Mouse (Mus musculus): Measurements from ENCODE around the gene Adgrf3. TPM values are rescaled to one million over a fixed set of nuclear protein-coding genes. Genes with fewer than 3 reads are reported as not detected.

The Adgrf3 gene
- 0.08 and 0.43 TPM in 2 replicates for total RNA-seq (2014; rRNA removed; ENCODE audit: low replicate concordance)
- polyA plus RNA-seq (2015; fragmentation: Nextera tagmentation; extraction: Ambion mirVana): 0.23 and 0.60 TPM in 2 replicates

DNA sequence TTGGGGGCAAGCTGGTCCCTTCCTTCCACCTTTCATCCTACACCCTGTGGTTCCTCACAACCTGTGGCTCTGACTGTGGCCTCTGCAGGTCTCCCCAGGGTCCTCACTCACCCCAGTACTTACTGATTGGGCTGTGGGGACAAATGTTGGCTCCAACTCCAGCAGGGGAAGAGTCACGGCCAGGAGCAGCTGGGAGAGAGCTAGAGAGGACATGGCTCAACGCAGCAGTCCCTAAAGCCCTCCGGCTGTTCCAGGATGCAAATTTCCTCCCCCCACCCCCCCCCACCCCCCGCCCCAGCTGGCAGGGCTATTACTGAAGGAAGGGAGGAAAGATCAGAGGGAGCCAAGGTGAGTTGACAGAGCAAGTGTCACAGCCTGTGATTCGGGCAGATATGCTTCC is at the start of gene Adgrf3:
TSS of gene Adgrf3 (minus strand) at position 230 of the 400 bp plus-strand sequence.
- WGBS: 35% methylated on average over 5 of the region's 5 CpGs
- DNase-seq (ENCODE audit: low spot score): no peak
- Histone ChIP-seq H3K9ac (replicated peaks; ENCODE audit: low read depth, low read length) (no peak within 1 kb of the TSS), H3K27ac (ENCODE audit: low read depth) (no peak within 1 kb of the TSS), H3K27me3 (ENCODE audit: control insufficient read depth, insufficient read depth, low read length) (no peaks in the 10 kb centered on the region), H3K4me3 (ENCODE audit: low read depth, low read length) (no peak within 1 kb of the TSS), H3K4me2 (ENCODE audit: low read depth, low read length) (no peak within 1 kb of the TSS), H3K36me3 (replicated peaks; ENCODE audit: control insufficient read depth, insufficient read depth, low read length) (no peaks in the 10 kb centered on the region), H3K4me1 (ENCODE audit: control insufficient read depth, insufficient read depth) (peaks cover 8% of the 10 kb centered on the region; the same call in 1 of the 2 replicates), H3K9me3 (replicated peaks; ENCODE audit: control insufficient read depth, low read length) (no peaks in the 10 kb centered on the region)
- TF ChIP-seq CTCF (IDR thresholded peaks at IDR 0.05; ENCODE audit: low read depth): no peak
- no peak for TF ChIP-seq EP300 (IDR thresholded peaks at IDR 0.05; ENCODE audit: low read depth)
- ATAC-seq (ENCODE audit: insufficient read depth, low read depth): no peak

DNA sequence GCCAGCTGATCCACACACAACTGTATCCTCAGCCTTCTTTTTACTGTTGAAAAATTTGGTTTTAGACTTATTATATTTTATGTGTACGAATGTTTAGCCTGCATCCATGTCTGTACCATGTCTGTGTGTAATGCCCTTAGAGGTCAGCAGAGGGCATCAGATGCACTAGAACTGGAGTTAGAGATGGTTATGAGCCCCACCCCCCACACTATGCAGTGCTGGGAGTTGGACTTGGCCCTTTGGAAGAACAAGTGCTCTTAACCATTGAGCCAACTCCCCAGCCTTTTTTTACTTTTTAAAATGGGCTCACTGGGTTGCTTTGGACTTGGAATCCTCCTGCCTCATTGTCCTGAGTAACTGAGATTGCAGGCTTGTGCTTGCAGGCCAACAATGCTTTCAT is 42.1 kb upstream of the Adgrf3 start:
- 97% methylated on average over 1 of the region's 1 CpGs for WGBS
- H3K4me2 ChIP-seq (ENCODE audit: low read depth, low read length): no peak overlapping the region
- peaks cover 21% of the 10 kb centered on the region for H3K4me1 ChIP-seq (ENCODE audit: control insufficient read depth, insufficient read depth)
- H3K27me3 ChIP-seq (ENCODE audit: control insufficient read depth, insufficient read depth, low read length): no peaks in the 10 kb centered on the region
- TF ChIP-seq EP300 (IDR thresholded peaks at IDR 0.05; ENCODE audit: low read depth) (no peak), CTCF (IDR thresholded peaks at IDR 0.05; ENCODE audit: low read depth) (no peak)
- H3K36me3 ChIP-seq (replicated peaks; ENCODE audit: control insufficient read depth, insufficient read depth, low read length): peaks cover 23% of the 10 kb centered on the region
- no peak overlapping the region for H3K4me3 ChIP-seq (ENCODE audit: low read depth, low read length)
- DNase-seq (ENCODE audit: low spot score) (no peak), ATAC-seq (ENCODE audit: insufficient read depth, low read depth) (no peak)
- H3K9me3 ChIP-seq (replicated peaks; ENCODE audit: control insufficient read depth, low read length): no peaks in the 10 kb centered on the region
- H3K27ac ChIP-seq (ENCODE audit: low read depth): no peak overlapping the region
- no peak overlapping the region for H3K9ac ChIP-seq (replicated peaks; ENCODE audit: low read depth, low read length)

DNA sequence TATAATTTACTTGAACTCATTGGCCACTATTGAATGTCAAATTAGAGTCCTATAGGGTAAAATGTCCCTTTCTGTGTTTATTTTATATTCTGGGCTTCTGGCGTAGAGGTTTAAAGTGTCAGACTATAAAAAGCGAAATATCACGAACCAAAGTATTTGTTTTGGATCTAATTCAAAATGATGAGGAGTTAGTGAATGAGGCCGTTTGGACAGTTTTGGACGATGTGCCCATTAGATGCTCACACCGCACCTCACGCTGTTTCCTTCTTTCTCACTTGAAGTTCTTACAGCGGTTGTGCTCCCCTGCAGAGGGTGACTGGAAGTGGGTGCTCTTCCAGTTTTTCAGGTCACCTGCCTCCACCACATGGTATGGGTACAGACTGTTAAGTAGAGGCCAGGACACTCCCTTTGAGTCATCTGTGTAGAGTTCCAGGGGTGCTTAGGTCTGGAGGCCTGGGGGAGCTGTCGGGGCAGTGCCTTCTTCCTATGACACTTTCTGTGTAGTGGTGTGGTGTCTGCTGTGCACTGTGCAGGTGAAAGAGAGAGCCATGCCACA is 40.4 kb upstream of the Adgrf3 start:
- 77% methylated on average over 9 of the region's 9 CpGs for WGBS
- H3K9ac ChIP-seq (replicated peaks; ENCODE audit: low read depth, low read length): no peak overlapping the region
- no peak overlapping the region for H3K4me3 ChIP-seq (ENCODE audit: low read depth, low read length)
- no peak overlapping the region for H3K4me2 ChIP-seq (ENCODE audit: low read depth, low read length)
- DNase-seq (ENCODE audit: low spot score): no peak
- no peaks in the 10 kb centered on the region for H3K27me3 ChIP-seq (ENCODE audit: control insufficient read depth, insufficient read depth, low read length)
- peaks cover 13% of the 10 kb centered on the region; the same call in 1 of the 2 replicates for H3K36me3 ChIP-seq (replicated peaks; ENCODE audit: control insufficient read depth, insufficient read depth, low read length)
- H3K9me3 ChIP-seq (replicated peaks; ENCODE audit: control insufficient read depth, low read length): no peaks in the 10 kb centered on the region
- peaks cover 31% of the 10 kb centered on the region for H3K4me1 ChIP-seq (ENCODE audit: control insufficient read depth, insufficient read depth)
- H3K27ac ChIP-seq (ENCODE audit: low read depth): no peak overlapping the region
- TF ChIP-seq EP300 (IDR thresholded peaks at IDR 0.05; ENCODE audit: low read depth) (no peak), CTCF (IDR thresholded peaks at IDR 0.05; ENCODE audit: low read depth) (no peak)
- ATAC-seq (ENCODE audit: insufficient read depth, low read depth): no peak

DNA sequence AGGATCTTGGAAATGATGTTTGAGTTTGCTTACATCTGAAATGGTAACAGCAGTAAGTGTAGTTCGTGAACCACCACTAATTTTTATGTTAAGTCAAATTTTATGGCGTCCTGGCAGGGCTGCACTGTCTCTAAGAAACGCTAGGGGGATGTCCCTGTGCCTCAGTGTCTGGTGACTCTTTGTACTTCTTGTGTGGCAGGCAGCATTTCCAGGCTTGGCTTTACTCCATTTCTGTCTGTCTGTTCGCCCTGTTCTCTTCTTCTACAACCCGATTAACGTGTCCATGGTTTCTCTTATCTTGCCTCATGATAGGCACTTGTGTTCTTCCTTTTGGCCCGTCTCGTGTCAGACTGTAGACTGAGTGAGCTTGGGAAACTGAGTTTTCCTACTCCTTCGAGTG is 38.2 kb upstream of the Adgrf3 start:
- WGBS: 31% methylated on average over 9 of the region's 9 CpGs
- Histone ChIP-seq H3K4me2 (ENCODE audit: low read depth, low read length) (peak overlapping the region; percentile 1; the same call in 1 of the 2 replicates), H3K36me3 (replicated peaks; ENCODE audit: control insufficient read depth, insufficient read depth, low read length) (peaks cover 2% of the 10 kb centered on the region; the same call in 1 of the 2 replicates), H3K4me3 (ENCODE audit: low read depth, low read length) (no peak overlapping the region), H3K27ac (ENCODE audit: low read depth) (peak overlapping the region; percentile 7; the same call in 1 of the 2 replicates), H3K27me3 (ENCODE audit: control insufficient read depth, insufficient read depth, low read length) (no peaks in the 10 kb centered on the region), H3K9me3 (replicated peaks; ENCODE audit: control insufficient read depth, low read length) (no peaks in the 10 kb centered on the region), H3K9ac (replicated peaks; ENCODE audit: low read depth, low read length) (no peak overlapping the region), H3K4me1 (ENCODE audit: control insufficient read depth, insufficient read depth) (peaks cover 31% of the 10 kb centered on the region)
- ATAC-seq (ENCODE audit: insufficient read depth, low read depth): 0 out of 2 replicates have a peak, but pooled peaks have one; percentile 49
- TF ChIP-seq EP300 (IDR thresholded peaks at IDR 0.05; ENCODE audit: low read depth) (no peak), CTCF (IDR thresholded peaks at IDR 0.05; ENCODE audit: low read depth) (peak; percentile 46)
- DNase-seq (ENCODE audit: low spot score): peak; percentile 61

DNA sequence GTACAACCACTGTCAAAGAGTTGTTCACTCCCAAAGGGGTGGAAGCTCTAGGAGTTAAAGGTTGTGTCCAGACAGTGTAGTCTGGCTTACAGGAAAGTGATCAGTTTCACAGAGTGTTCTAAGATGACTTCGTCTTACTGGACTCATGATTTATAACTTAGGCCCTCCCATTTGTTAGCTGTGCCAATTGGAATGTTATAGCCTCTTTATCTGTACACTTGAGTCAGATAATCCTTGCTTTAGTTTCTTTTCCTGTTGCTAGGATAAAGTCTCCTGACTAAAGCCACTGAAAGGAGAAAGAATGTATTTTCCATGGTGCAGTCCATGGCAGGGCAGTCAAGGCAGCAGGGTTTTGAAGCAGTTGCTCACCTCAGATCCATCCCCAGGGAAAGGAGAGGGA is 36.9 kb upstream of the Adgrf3 start:
- 0 out of 2 replicates have a peak overlapping the region, but pooled peaks have one; percentile 37 for H3K27ac ChIP-seq (ENCODE audit: low read depth)
- no peaks in the 10 kb centered on the region for H3K27me3 ChIP-seq (ENCODE audit: control insufficient read depth, insufficient read depth, low read length)
- H3K9me3 ChIP-seq (replicated peaks; ENCODE audit: control insufficient read depth, low read length): no peaks in the 10 kb centered on the region
- H3K9ac ChIP-seq (replicated peaks; ENCODE audit: low read depth, low read length): no peak overlapping the region
- no peak for TF ChIP-seq CTCF (IDR thresholded peaks at IDR 0.05; ENCODE audit: low read depth)
- peaks cover 31% of the 10 kb centered on the region for H3K4me1 ChIP-seq (ENCODE audit: control insufficient read depth, insufficient read depth)
- 3% methylated on average over 1 of the region's 1 CpGs for WGBS
- no peak overlapping the region for H3K4me3 ChIP-seq (ENCODE audit: low read depth, low read length)
- no peak overlapping the region for H3K4me2 ChIP-seq (ENCODE audit: low read depth, low read length)
- no peaks in the 10 kb centered on the region; the same call in 1 of the 2 replicates for H3K36me3 ChIP-seq (replicated peaks; ENCODE audit: control insufficient read depth, insufficient read depth, low read length)
- DNase-seq (ENCODE audit: low spot score): peak; percentile 31
- peak; percentile 24 for ATAC-seq (ENCODE audit: insufficient read depth, low read depth)

DNA sequence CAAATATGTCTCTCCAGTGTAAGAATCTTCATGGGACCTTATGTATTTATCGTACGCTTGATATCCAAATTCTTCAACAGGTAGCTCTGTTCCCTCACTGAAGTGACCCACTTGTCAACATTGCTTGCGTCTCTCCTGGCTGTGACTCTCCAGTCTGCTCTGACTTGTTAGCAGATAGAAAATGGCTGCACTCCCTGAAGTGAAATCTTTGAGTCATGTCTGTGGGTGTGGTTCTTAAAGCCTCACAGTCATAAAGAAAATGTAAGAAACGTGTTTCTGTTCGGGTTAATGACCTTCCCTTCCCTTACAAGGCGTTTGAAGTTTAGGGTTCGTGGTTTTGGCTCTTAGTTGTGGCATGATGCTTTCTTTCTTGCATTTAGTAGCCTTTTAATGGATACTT is 35.0 kb upstream of the Adgrf3 start:
- WGBS: 80% methylated on average over 7 of the region's 7 CpGs
- Histone ChIP-seq H3K4me2 (ENCODE audit: low read depth, low read length) (no peak overlapping the region), H3K27me3 (ENCODE audit: control insufficient read depth, insufficient read depth, low read length) (no peaks in the 10 kb centered on the region), H3K36me3 (replicated peaks; ENCODE audit: control insufficient read depth, insufficient read depth, low read length) (no peaks in the 10 kb centered on the region), H3K9me3 (replicated peaks; ENCODE audit: control insufficient read depth, low read length) (no peaks in the 10 kb centered on the region), H3K27ac (ENCODE audit: low read depth) (no peak overlapping the region), H3K4me1 (ENCODE audit: control insufficient read depth, insufficient read depth) (peaks cover 31% of the 10 kb centered on the region), H3K9ac (replicated peaks; ENCODE audit: low read depth, low read length) (no peak overlapping the region), H3K4me3 (ENCODE audit: low read depth, low read length) (no peak overlapping the region)
- DNase-seq (ENCODE audit: low spot score) (no peak), ATAC-seq (ENCODE audit: insufficient read depth, low read depth) (no peak)
- no peak for TF ChIP-seq EP300 (IDR thresholded peaks at IDR 0.05; ENCODE audit: low read depth)
- TF ChIP-seq CTCF (IDR thresholded peaks at IDR 0.05; ENCODE audit: low read depth): no peak

Measured in heart, postnatal 0 days (tissue).